Mouse (Mus musculus): Measurements from ENCODE around the gene Bcas1. TPM values are rescaled to one million over a fixed set of nuclear protein-coding genes. Genes with fewer than 3 reads are reported as not detected.

The Bcas1 gene
- polyA plus RNA-seq, 1 experiment from 2014 or later, result 13.0 TPM

DNA sequence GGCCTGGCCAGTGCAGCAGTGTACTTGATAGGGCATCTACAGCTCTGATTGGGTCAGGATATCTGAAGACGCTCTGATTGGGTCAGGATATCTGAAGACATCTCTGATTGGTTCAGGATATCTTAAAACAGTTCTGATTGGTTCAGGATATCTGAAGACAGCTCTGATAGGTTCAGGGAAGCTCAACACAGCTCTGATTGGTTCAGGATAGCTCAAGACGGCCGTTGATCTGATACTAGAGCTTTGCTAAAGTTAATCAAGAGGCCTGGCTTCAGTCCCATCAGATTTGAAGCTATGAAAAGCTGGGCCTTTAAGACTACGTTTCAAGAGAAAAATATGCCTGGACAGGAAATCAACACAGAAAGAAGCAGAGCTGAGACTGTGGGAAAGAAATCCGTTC, 77.9 kb downstream of the Bcas1 start:
- Histone ChIP-seq H3K27ac (replicated peaks; ENCODE audit: low read depth, low read length) (no peak overlapping the region), H3K36me3 (ENCODE audit: control insufficient read depth, insufficient read depth, low read length) (no peaks in the 10 kb centered on the region), H3K27me3 (ENCODE audit: control insufficient read depth, insufficient read depth, low read length) (no peaks in the 10 kb centered on the region), H3K4me2 (ENCODE audit: low read length) (no peak overlapping the region), H3K9me3 (ENCODE audit: control insufficient read depth, low read length) (no peaks in the 10 kb centered on the region), H3K4me1 (ENCODE audit: control insufficient read depth, insufficient read depth, low read length) (peaks cover 12% of the 10 kb centered on the region), H3K9ac (replicated peaks; ENCODE audit: low read length) (no peak overlapping the region), H3K4me3 (replicated peaks; ENCODE audit: low read depth, low read length) (no peak overlapping the region)
- no peak for ATAC-seq (ENCODE audit: low FRiP score, low TSS enrichment)
- DNase-seq, result no peak
- WGBS, result 87% methylated on average over 5 of the region's 5 CpGs

DNA sequence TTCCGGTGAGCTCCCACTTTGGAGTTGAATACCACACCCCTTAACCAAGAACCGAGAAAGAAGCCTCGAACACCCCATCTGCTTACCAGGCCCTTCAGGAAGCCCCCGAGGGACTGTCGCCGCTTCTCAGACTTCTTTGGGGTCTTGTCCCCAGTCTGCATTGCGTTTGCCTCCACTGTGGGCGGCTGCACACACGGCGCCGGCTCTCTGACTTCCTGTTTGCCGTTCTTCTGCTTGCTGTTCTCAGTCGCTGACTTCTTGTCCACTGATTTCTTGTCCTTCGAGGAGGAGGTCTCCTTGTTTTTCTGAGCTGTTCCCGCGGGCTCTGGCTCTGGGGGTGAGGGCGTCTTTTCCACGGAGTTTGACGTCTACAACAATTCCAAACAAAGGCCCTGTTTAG, 78.5 kb downstream of the Bcas1 start:
- Histone ChIP-seq H3K9me3 (ENCODE audit: control insufficient read depth, low read length) (no peaks in the 10 kb centered on the region), H3K4me1 (ENCODE audit: control insufficient read depth, insufficient read depth, low read length) (peaks cover 13% of the 10 kb centered on the region), H3K4me2 (ENCODE audit: low read length) (no peak overlapping the region), H3K27me3 (ENCODE audit: control insufficient read depth, insufficient read depth, low read length) (no peaks in the 10 kb centered on the region), H3K4me3 (replicated peaks; ENCODE audit: low read depth, low read length) (no peak overlapping the region), H3K27ac (replicated peaks; ENCODE audit: low read depth, low read length) (no peak overlapping the region), H3K9ac (replicated peaks; ENCODE audit: low read length) (no peak overlapping the region), H3K36me3 (ENCODE audit: control insufficient read depth, insufficient read depth, low read length) (no peaks in the 10 kb centered on the region)
- DNase-seq (no peak), ATAC-seq (ENCODE audit: low FRiP score, low TSS enrichment) (no peak)
- 88% methylated on average over 19 of the region's 19 CpGs for WGBS

- Histone ChIP-seq H3K4me2 (ENCODE audit: low read length) (no peak overlapping the region), H3K9ac (replicated peaks; ENCODE audit: low read length) (no peak overlapping the region), H3K9me3 (ENCODE audit: control insufficient read depth, low read length) (no peaks in the 10 kb centered on the region), H3K27ac (replicated peaks; ENCODE audit: low read depth, low read length) (no peak overlapping the region), H3K27me3 (ENCODE audit: control insufficient read depth, insufficient read depth, low read length) (no peaks in the 10 kb centered on the region), H3K36me3 (ENCODE audit: control insufficient read depth, insufficient read depth, low read length) (no peaks in the 10 kb centered on the region), H3K4me3 (replicated peaks; ENCODE audit: low read depth, low read length) (no peak overlapping the region), H3K4me1 (ENCODE audit: control insufficient read depth, insufficient read depth, low read length) (peaks cover 18% of the 10 kb centered on the region)
- WGBS, result 36% methylated on average over 8 of the region's 8 CpGs
- ATAC-seq (ENCODE audit: low FRiP score, low TSS enrichment), result no peak
- DNase-seq, result peak; percentile 84
These were observed 80.4 kb downstream of the Bcas1 start for GRCm38 (mm10) chr2:170347131-170347765.

- peak; percentile 40 for DNase-seq
- H3K4me2 ChIP-seq (ENCODE audit: low read length), result no peak overlapping the region
- no peak overlapping the region for H3K9ac ChIP-seq (replicated peaks; ENCODE audit: low read length)
- H3K4me3 ChIP-seq (replicated peaks; ENCODE audit: low read depth, low read length), result no peak overlapping the region
- no peaks in the 10 kb centered on the region for H3K27me3 ChIP-seq (ENCODE audit: control insufficient read depth, insufficient read depth, low read length)
- no peaks in the 10 kb centered on the region for H3K36me3 ChIP-seq (ENCODE audit: control insufficient read depth, insufficient read depth, low read length)
- ATAC-seq (ENCODE audit: low FRiP score, low TSS enrichment), result 0 out of 2 replicates have a peak, but pooled peaks have one; percentile 5
- peaks cover 18% of the 10 kb centered on the region for H3K4me1 ChIP-seq (ENCODE audit: control insufficient read depth, insufficient read depth, low read length)
- H3K9me3 ChIP-seq (ENCODE audit: control insufficient read depth, low read length), result no peaks in the 10 kb centered on the region
- 13% methylated on average over 5 of the region's 5 CpGs for WGBS
- H3K27ac ChIP-seq (replicated peaks; ENCODE audit: low read depth, low read length), result peak overlapping the region; percentile 49
These were observed 82.2 kb downstream of the Bcas1 start for GRCm38 (mm10) chr2:170345410-170345793.

GRCm38 (mm10) chr2:170344502-170345409, 82.9 kb downstream of the Bcas1 start:
- Histone ChIP-seq H3K36me3 (ENCODE audit: control insufficient read depth, insufficient read depth, low read length) (no peaks in the 10 kb centered on the region), H3K4me2 (ENCODE audit: low read length) (no peak overlapping the region), H3K27ac (replicated peaks; ENCODE audit: low read depth, low read length) (peak overlapping the region; percentile 49), H3K9ac (replicated peaks; ENCODE audit: low read length) (no peak overlapping the region), H3K4me1 (ENCODE audit: control insufficient read depth, insufficient read depth, low read length) (peaks cover 18% of the 10 kb centered on the region), H3K9me3 (ENCODE audit: control insufficient read depth, low read length) (no peaks in the 10 kb centered on the region), H3K4me3 (replicated peaks; ENCODE audit: low read depth, low read length) (no peak overlapping the region), H3K27me3 (ENCODE audit: control insufficient read depth, insufficient read depth, low read length) (no peaks in the 10 kb centered on the region)
- DNase-seq, result peak; percentile 37
- ATAC-seq (ENCODE audit: low FRiP score, low TSS enrichment), result peak; percentile 21; the same call in 1 of the 2 replicates
- 20% methylated on average over 18 of the region's 18 CpGs for WGBS

DNA sequence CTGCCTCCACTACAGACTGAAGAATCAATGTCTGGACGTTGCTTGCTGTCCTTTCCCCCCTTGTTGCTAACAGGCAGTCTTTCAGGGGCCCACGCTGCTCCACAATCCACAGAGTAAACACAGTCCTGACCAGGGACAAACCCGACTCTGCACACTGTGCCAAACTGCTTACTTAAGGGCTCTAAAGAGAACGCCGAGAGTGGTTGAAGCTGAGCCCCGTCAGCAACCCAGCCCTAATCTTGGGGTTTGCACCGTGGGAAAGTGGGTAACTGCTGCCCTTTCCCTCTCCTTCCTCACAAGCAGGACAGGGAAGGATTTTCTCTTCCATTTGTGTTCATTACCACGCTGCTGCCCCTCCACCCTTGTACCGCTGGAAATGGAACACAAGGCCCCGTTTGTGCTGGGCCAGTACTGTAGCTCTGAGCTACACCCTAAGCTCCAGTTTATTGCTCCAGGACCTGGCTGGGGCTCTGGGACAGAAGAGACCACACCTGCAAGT, 83.8 kb downstream of the Bcas1 start:
- Histone ChIP-seq H3K9ac (replicated peaks; ENCODE audit: low read length) (no peak overlapping the region), H3K36me3 (ENCODE audit: control insufficient read depth, insufficient read depth, low read length) (no peaks in the 10 kb centered on the region), H3K4me2 (ENCODE audit: low read length) (no peak overlapping the region), H3K27ac (replicated peaks; ENCODE audit: low read depth, low read length) (peak overlapping the region; percentile 49), H3K4me3 (replicated peaks; ENCODE audit: low read depth, low read length) (no peak overlapping the region), H3K27me3 (ENCODE audit: control insufficient read depth, insufficient read depth, low read length) (no peaks in the 10 kb centered on the region), H3K4me1 (ENCODE audit: control insufficient read depth, insufficient read depth, low read length) (peaks cover 18% of the 10 kb centered on the region), H3K9me3 (ENCODE audit: control insufficient read depth, low read length) (no peaks in the 10 kb centered on the region)
- WGBS, result 49% methylated on average over 10 of the region's 10 CpGs
- peak; percentile 32 for DNase-seq
- ATAC-seq (ENCODE audit: low FRiP score, low TSS enrichment), result no peak

DNA sequence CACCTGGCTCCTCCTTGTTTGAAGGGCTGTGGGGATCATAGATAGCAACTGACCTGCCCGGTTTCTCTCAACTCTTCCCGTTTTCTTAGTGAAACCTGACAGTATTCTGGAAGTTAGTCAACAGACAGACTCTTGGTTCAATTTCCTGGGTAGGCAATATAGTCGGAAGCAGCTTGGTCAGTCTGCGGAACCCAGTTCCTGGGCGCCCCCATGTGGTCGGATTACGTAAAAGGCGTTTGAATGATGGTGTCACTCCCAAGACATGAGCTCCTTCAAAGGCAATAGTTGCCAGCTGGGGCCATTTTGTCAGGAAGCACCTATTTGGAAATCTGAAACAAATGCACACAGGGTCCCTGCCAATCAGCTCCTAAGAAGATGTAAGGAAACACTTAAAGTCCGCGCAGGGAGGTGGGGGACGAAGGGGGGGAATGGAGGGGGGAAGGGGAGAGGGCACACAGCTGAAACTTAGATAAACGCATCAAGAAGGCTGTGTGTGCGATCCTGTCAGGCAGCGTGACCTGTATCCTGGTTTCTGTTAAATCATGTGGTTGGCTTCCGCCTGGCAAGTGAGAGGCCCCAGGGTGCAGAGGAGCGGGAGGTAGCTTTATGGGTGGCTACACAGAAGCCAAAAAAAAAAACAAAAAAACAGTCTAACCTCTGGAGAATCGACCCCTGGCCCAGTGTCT, 84.4 kb downstream of the Bcas1 start:
- Histone ChIP-seq H3K36me3 (ENCODE audit: control insufficient read depth, insufficient read depth, low read length) (no peaks in the 10 kb centered on the region), H3K4me3 (replicated peaks; ENCODE audit: low read depth, low read length) (no peak overlapping the region), H3K27me3 (ENCODE audit: control insufficient read depth, insufficient read depth, low read length) (no peaks in the 10 kb centered on the region), H3K4me1 (ENCODE audit: control insufficient read depth, insufficient read depth, low read length) (peaks cover 18% of the 10 kb centered on the region), H3K4me2 (ENCODE audit: low read length) (no peak overlapping the region), H3K27ac (replicated peaks; ENCODE audit: low read depth, low read length) (peak overlapping the region; percentile 49; the same call in 1 of the 2 replicates), H3K9ac (replicated peaks; ENCODE audit: low read length) (no peak overlapping the region), H3K9me3 (ENCODE audit: control insufficient read depth, low read length) (no peaks in the 10 kb centered on the region)
- 43% methylated on average over 17 of the region's 17 CpGs for WGBS
- DNase-seq (peak; percentile 85), ATAC-seq (ENCODE audit: low FRiP score, low TSS enrichment) (no peak)

DNA sequence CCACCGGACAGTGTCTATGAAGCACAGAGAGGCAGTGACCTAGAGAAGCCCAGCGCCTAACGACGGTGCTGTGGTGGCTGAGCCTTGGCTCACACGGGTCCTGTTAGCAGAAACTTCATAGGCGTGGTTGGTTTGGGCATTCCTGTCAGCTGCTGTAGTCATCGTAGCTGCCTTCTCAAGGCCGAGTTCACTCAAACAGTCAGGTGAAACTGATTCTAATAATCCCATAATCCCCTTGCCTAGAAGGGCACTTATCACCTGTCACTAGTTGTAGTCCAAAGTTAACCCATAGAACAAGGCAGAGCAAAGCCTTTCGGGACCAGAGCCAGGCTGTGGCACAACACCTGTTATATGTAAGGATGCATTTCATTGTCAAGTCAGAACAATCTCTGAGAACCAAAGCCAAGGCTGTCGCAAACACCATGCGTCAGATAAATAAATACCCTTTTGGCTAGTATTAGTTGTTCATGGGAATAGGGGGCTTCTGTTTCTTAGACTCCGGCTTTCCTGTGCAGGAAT, 85.3 kb downstream of the Bcas1 start:
- ATAC-seq (ENCODE audit: low FRiP score, low TSS enrichment), result no peak
- 87% methylated on average over 12 of the region's 12 CpGs for WGBS

More for the DNA sequence above, 85.3 kb downstream of the Bcas1 start:
- no peak overlapping the region for H3K27ac ChIP-seq (replicated peaks; ENCODE audit: low read depth, low read length)
- H3K4me2 ChIP-seq (ENCODE audit: low read length), result no peak overlapping the region
- no peaks in the 10 kb centered on the region for H3K27me3 ChIP-seq (ENCODE audit: control insufficient read depth, insufficient read depth, low read length)
- no peak for DNase-seq
- no peak overlapping the region for H3K9ac ChIP-seq (replicated peaks; ENCODE audit: low read length)
- H3K9me3 ChIP-seq (ENCODE audit: control insufficient read depth, low read length), result no peaks in the 10 kb centered on the region
- no peaks in the 10 kb centered on the region for H3K36me3 ChIP-seq (ENCODE audit: control insufficient read depth, insufficient read depth, low read length)
- H3K4me3 ChIP-seq (replicated peaks; ENCODE audit: low read depth, low read length), result no peak overlapping the region
- H3K4me1 ChIP-seq (ENCODE audit: control insufficient read depth, insufficient read depth, low read length), result peaks cover 18% of the 10 kb centered on the region
